Mouse (Mus musculus) subcutaneous adipose tissue, adult 2 months (tissue): ENCODE measurements around the gene Zfp688. TPM values are rescaled to one million over a fixed set of nuclear protein-coding genes. Genes with fewer than 3 reads are reported as not detected.

Source experiments
- polyA plus RNA-seq: library from polyadenylated mRNA; depleted of rRNA; stranded (reverse); fragments of >200 nt; gene quantifications from 2 replicates; pipeline ENCODE4 v1.2.3, GENCODE M21; 2012; ENCODE audit warnings: low replicate concordance; rRNA removed

Zfp688 gene
- polyA plus RNA-seq = 17.0 and 24.9 TPM in 2 replicates

DNA sequence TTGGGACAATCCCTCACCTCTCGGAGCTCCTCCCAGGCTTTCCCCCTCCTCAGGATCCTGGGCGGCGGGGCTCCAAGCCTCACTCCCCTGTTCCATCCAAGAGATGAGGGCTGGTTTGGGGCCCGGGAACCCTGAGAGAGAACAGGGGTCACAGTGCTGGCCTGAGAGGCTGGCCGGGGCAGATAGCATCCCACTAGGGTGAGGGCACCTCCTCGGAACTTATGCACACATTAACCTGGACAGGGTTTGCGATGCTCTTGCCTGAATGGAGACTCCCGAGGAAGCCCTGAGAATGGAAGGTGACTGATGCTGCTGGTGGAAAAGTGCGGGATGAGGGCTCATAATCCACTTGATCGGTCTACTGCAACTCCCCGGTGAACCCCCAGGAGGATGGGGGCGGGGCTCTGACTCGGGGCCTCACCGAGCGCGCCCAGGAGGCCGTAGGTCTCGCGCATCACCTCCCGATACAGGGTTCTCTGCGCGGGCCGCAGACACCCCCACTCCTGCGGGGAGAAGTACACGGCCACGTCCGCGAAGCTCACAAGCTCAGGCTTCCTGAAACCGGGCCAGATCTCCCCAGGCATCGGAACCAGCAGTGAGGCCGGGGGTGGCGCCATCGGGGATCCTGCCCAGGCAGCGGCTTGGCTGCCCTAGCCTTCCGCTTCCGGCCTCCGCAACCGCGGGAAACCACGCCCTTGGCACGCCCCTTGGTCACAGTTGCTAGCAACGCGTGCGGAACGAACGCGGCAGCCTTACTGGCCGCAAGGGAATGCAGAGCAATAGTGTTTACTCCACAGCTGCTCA lies at the start of gene Zfp688:
Gene Zfp688, minus strand, starts transcription at position 681 of the 804 bp plus-strand sequence.

GRCm38 (mm10) chr7:127459311-127459710 lies 37.4 kb upstream of the Zfp688 start, which contains the start of gene Prr14:
Prr14 (plus strand) TSS chr7:127459611.

GRCm38 (mm10) chr7:127448521-127449300 lies 26.8 kb upstream of the Zfp688 start, which contains the start of gene Zfp689:
Zfp689 (minus strand) TSS chr7:127449158.

GRCm38 (mm10) chr7:127406002-127406987 lies 15.6 kb downstream of the Zfp688 start, which contains the start of gene Zfp764:
Zfp764 (minus strand) TSS chr7:127406822.

GRCm38 (mm10) chr7:127393157-127393943 lies 28.5 kb downstream of the Zfp688 start, which contains the start of gene E430018J23Rik:
E430018J23Rik (minus strand) TSS chr7:127393629.

DNA sequence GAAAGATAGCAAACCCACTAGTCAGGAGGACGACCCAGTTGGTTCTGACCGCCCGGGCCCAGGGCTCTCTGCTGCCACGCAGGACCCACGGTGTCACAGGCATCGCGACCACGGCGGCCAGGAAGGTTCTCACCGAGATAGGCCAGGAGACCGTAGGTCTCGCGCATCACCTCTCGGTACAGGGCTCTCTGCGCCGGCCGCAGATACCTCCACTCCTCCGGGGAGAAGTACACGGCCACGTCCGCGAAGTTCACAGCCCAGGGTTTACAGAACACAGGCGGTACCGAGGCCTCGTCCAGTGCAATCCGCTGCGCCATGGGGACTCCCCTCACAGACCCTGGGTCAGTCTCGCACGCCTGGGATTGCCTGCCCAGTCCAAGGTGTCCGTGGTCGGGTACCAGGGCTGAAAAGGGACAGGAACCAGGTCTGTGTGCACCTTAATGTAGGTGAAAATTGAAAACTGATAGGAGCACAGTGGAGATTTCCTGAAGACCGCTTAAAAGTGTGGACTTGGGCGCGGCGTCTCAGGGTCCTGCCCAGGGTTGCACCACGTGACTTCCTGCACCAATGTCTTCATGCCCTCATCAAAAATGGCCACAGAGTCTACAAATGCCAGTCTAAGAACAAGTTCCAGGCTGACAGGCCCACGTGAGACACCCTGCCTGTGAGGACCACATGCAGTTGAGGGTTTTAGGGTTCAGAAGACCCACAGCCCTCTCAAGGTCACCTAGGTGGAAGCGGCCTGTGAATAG lies 35.1 kb downstream of the Zfp688 start, which contains the start of gene 9130019O22Rik:
Gene 9130019O22Rik, minus strand, starts transcription at position 526 of the 752 bp plus-strand sequence.

DNA sequence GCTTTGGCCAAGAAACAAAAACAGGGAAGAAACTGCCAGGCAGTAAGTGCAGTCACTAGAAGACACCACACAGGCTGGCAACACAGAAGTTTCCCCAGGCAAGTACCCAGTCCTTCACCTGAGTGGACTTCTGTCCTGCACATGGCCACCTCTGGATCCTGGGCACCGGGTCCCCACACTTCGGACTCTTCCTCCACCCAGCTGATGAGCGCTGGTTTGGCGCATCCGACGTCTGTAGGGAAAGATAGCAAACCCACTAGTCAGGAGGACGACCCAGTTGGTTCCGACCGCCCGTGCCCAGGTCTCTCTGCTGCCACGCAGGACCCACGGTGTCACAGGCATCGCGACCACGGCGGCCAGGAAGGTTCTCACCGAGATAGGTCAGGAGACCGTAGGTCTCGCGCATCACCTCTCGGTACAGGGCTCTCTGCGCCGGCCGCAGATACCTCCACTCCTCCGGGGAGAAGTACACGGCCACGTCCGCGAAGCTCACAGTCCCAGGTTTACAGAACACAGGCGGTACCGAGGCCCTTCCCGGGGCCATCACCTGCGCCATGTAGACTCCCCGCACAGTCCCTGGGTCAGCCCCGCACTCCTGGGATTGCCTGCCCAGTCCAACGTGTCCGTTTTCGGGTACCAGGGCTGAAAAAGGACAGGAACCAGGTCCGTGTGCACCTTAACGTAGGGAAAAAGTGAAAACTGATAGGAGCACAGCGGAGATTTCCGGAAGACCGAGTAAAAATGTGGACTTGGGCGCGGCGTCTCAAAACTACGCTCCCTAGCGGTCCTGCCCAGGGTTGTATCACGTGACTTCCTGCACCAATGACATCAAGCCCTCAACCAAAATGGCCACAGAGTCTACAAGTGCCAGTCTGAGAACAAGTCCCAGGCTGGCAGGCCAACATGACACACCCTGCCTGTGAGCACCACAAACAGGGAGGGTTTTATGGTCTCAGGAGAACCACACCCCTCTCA lies 46.3 kb downstream of the Zfp688 start, which contains the start of gene Zfp747:
Gene Zfp747, minus strand, starts transcription at position 780 of the 975 bp plus-strand sequence.

Other genes starting within 250 kb of the Zfp688 start
- 26.3 and 45.0 TPM in 2 replicates for gene Cd2bp2, start 226.0 kb downstream of the Zfp688 start, polyA plus RNA-seq
- 29.5 and 47.5 TPM in 2 replicates for gene Tbc1d10b, start 213.6 kb downstream of the Zfp688 start, polyA plus RNA-seq
- 1.3 and 1.5 TPM in 2 replicates for gene Mylpf, start 213.2 kb downstream of the Zfp688 start, polyA plus RNA-seq
- 5.3 and 22.2 TPM in 2 replicates for gene Zfp553, start 189.0 kb downstream of the Zfp688 start, polyA plus RNA-seq
- gene Sept1, start 188.9 kb downstream of the Zfp688 start, polyA plus RNA-seq = 18.4 and 23.6 TPM in 2 replicates
- 43.2 and 112 TPM in 2 replicates for gene Zfp771, start 177.8 kb downstream of the Zfp688 start, polyA plus RNA-seq
- 47.0 and 71.1 TPM in 2 replicates for gene Dctpp1, start 161.4 kb downstream of the Zfp688 start, polyA plus RNA-seq
- 30.3 and 33.1 TPM in 2 replicates for gene Sephs2, start 148.0 kb downstream of the Zfp688 start, polyA plus RNA-seq
- gene Itgal, start 125.8 kb downstream of the Zfp688 start, polyA plus RNA-seq = 5.0 and 11.6 TPM in 2 replicates
- 24.9 and 37.2 TPM in 2 replicates for gene Zfp768, start 76.5 kb downstream of the Zfp688 start, polyA plus RNA-seq
- 5.7 and 10.7 TPM in 2 replicates for gene Zfp747, start 46.0 kb downstream of the Zfp688 start, polyA plus RNA-seq
- 2.8 and 5.8 TPM in 2 replicates for gene 9130019O22Rik, start 34.9 kb downstream of the Zfp688 start, polyA plus RNA-seq
- 4.3 and 9.6 TPM in 2 replicates for gene E430018J23Rik, start 28.4 kb downstream of the Zfp688 start, polyA plus RNA-seq
- gene Zfp764, start 15.2 kb downstream of the Zfp688 start, polyA plus RNA-seq = 5.8 and 8.7 TPM in 2 replicates
- 2.5 and 5.1 TPM in 2 replicates for gene Zfp689, start 27.1 kb upstream of the Zfp688 start, polyA plus RNA-seq
- gene Prr14, start 37.5 kb upstream of the Zfp688 start, polyA plus RNA-seq = 65.7 and 102 TPM in 2 replicates
- gene Fbrs, start 57.1 kb upstream of the Zfp688 start, polyA plus RNA-seq = 20.0 and 36.9 TPM in 2 replicates
- 10.6 and 30.1 TPM in 2 replicates for gene Srcap, start 89.9 kb upstream of the Zfp688 start, polyA plus RNA-seq
- 14.3 and 19.8 TPM in 2 replicates for gene Gm42715, start 97.5 kb upstream of the Zfp688 start, polyA plus RNA-seq
- not detected in 2 replicates for gene Tmem265, start 139.3 kb upstream of the Zfp688 start, polyA plus RNA-seq
- 59.0 and 79.2 TPM in 2 replicates for gene Phkg2, start 151.3 kb upstream of the Zfp688 start, polyA plus RNA-seq
- gene Ccdc189, start 166.5 kb upstream of the Zfp688 start, polyA plus RNA-seq = 7.2 and 7.9 TPM in 2 replicates
- gene Rnf40, start 166.7 kb upstream of the Zfp688 start, polyA plus RNA-seq = 26.1 and 45.6 TPM in 2 replicates
- gene Zfp629, start 193.7 kb upstream of the Zfp688 start, polyA plus RNA-seq = 8.4 and 24.5 TPM in 2 replicates